Mouse (Mus musculus): ENCODE data around the gene Trim32. TPM values are rescaled to one million over a fixed set of nuclear protein-coding genes. Genes with fewer than 3 reads are reported as not detected.

The Trim32 gene
- 69.5 and 75.7 TPM in 2 replicates for polyA plus RNA-seq (2014; fragmentation: Nextera tagmentation; extraction: Ambion mirVana)

DNA sequence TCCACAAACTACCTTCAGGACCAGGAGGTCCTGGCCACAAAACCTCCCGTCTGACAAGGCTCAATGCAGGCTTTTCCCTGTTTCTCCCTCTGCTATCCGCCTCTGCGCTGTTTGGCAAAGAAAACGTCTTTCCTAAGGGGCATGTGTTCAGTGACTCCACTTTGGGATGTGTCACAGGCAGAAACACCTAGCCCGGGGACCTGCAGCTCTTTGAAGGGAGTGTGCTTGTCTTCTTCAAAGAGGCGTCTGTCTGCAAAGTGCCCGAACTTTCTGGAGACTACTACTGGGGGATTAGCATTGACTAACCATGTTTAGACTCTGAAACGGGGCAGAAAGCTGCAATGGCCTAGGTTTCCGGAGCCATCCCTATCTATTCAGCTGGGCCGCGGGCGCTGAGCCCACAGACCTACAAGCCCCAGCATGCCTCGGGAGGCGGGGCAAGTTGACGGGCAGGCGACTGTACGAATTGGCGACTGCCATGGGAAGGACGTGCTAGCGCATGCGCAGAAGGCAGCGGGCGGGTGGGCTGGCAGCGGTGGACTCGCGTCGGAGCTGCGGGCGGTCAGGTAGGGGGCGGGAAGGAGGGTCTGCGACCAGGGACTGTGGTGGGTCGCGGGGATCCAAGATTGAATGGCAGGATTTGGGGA, at the start of gene Trim32:
Trim32 (plus strand) TSS at position 483 of the 647 bp plus-strand sequence.
- Histone ChIP-seq H3K27ac (ENCODE audit: low read depth, low read length) (no peak within 1 kb of the TSS), H3K9me3 (ENCODE audit: control insufficient read depth, low read length) (no peaks in the 10 kb centered on the region), H3K4me3 (ENCODE audit: low read depth, low read length) (peak within 1 kb of the TSS; percentile 71), H3K4me1 (replicated peaks; ENCODE audit: control insufficient read depth, insufficient read depth, low read length) (peaks cover 6% of the 10 kb centered on the region; the same call in 1 of the 2 replicates), H3K9ac (ENCODE audit: low read length) (peak within 1 kb of the TSS; percentile 81), H3K36me3 (ENCODE audit: control insufficient read depth, insufficient read depth, low read length) (no peaks in the 10 kb centered on the region), H3K4me2 (ENCODE audit: low read depth, low read length, severe bottlenecking) (peak within 1 kb of the TSS; percentile 56), H3K27me3 (ENCODE audit: control insufficient read depth, insufficient read depth, low read length) (no peaks in the 10 kb centered on the region)
- DNase-seq (ENCODE audit: low spot score) (peak; percentile 99), ATAC-seq (replicated peaks; ENCODE audit: low FRiP score) (peak; percentile 98)
- 3% methylated on average over 33 of the region's 33 CpGs for WGBS

DNA sequence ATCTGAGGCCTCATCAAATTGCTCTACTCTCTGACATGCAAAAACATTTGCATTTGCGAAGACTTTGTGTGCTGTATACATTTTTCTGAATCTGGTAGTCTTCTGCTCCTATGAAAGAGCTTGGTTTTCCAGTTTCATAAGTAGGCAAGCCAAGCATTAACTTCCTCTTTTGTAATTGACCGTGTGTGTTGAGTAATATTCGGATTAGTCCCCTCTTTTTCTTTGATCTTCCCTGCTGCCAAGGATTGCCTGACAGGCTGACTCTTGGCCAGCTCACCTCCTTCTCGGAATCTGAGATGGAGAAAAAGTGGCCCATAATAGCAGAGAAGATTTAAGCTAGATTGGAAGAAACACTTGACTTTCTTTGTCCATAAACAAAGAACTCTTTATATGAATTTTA, 39.3 kb upstream of the Trim32 start:
- Histone ChIP-seq H3K27ac (ENCODE audit: low read depth, low read length) (no peak overlapping the region), H3K4me1 (replicated peaks; ENCODE audit: control insufficient read depth, insufficient read depth, low read length) (no peaks in the 10 kb centered on the region), H3K9me3 (ENCODE audit: control insufficient read depth, low read length) (no peaks in the 10 kb centered on the region), H3K9ac (ENCODE audit: low read length) (no peak overlapping the region), H3K4me2 (ENCODE audit: low read depth, low read length, severe bottlenecking) (no peak overlapping the region), H3K4me3 (ENCODE audit: low read depth, low read length) (no peak overlapping the region), H3K27me3 (ENCODE audit: control insufficient read depth, insufficient read depth, low read length) (no peaks in the 10 kb centered on the region), H3K36me3 (ENCODE audit: control insufficient read depth, insufficient read depth, low read length) (no peaks in the 10 kb centered on the region)
- DNase-seq (ENCODE audit: low spot score) (no peak), ATAC-seq (replicated peaks; ENCODE audit: low FRiP score) (no peak)
- WGBS, result 72% methylated on average over 4 of the region's 4 CpGs

- H3K9ac ChIP-seq (ENCODE audit: low read length), result no peak overlapping the region
- ATAC-seq (replicated peaks; ENCODE audit: low FRiP score), result no peak
- 70% methylated on average over 1 of the region's 1 CpGs for WGBS
- DNase-seq (ENCODE audit: low spot score), result no peak
- H3K4me3 ChIP-seq (ENCODE audit: low read depth, low read length), result no peak overlapping the region
- H3K4me1 ChIP-seq (replicated peaks; ENCODE audit: control insufficient read depth, insufficient read depth, low read length), result no peaks in the 10 kb centered on the region
- H3K27me3 ChIP-seq (ENCODE audit: control insufficient read depth, insufficient read depth, low read length), result no peaks in the 10 kb centered on the region
- H3K4me2 ChIP-seq (ENCODE audit: low read depth, low read length, severe bottlenecking), result no peak overlapping the region
- H3K9me3 ChIP-seq (ENCODE audit: control insufficient read depth, low read length), result no peaks in the 10 kb centered on the region
- no peak overlapping the region for H3K27ac ChIP-seq (ENCODE audit: low read depth, low read length)
- no peaks in the 10 kb centered on the region for H3K36me3 ChIP-seq (ENCODE audit: control insufficient read depth, insufficient read depth, low read length)
Measured at GRCm38 (mm10) chr4:65580254-65580653, 24.5 kb upstream of the Trim32 start.

DNA sequence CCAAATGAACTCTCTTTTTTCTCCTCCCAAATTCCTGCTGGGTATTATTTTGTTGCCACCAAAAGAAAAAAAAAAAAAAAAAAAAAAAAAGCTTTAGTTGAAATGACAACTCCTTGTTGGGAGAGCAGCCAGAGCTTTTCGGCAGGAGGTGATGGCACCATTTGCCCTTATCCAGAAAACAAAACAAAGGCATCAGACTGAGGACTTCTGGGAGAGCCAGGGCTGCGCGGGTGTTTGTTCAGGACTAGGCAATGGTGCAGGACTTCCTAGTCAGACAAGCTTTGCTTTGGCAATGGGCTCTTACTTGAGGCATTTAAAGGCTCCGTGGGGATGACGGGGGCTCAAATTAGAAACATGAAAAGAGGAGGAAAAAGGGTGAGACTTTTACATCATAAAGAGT, 17.8 kb upstream of the Trim32 start:
- WGBS, result 50% methylated on average over 5 of the region's 5 CpGs
- H3K27ac ChIP-seq (ENCODE audit: low read depth, low read length), result no peak overlapping the region

DNA sequence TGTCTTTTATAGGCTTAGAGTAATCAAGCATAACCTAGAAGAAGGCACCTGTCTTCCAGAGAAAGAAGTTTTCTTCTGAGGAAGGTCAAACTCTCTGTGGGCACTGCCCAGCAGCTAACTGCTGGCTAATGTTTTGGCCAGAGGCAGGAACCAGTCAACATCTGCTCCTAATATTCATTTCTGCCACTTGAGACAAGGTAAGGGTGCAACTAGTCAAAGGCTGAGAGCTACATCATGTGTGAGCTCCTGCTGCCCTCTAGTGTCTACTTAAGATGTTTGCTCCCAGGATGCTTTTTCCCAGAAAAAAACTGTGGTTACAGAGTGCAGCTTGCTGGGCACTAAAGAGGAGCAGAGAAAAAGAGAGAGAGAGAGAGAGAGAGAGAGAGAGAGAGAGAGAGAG, 15.0 kb upstream of the Trim32 start:
- Histone ChIP-seq H3K27me3 (ENCODE audit: control insufficient read depth, insufficient read depth, low read length) (no peaks in the 10 kb centered on the region), H3K4me3 (ENCODE audit: low read depth, low read length) (no peak overlapping the region), H3K36me3 (ENCODE audit: control insufficient read depth, insufficient read depth, low read length) (no peaks in the 10 kb centered on the region), H3K27ac (ENCODE audit: low read depth, low read length) (no peak overlapping the region), H3K9me3 (ENCODE audit: control insufficient read depth, low read length) (no peaks in the 10 kb centered on the region), H3K4me2 (ENCODE audit: low read depth, low read length, severe bottlenecking) (no peak overlapping the region), H3K4me1 (replicated peaks; ENCODE audit: control insufficient read depth, insufficient read depth, low read length) (no peaks in the 10 kb centered on the region), H3K9ac (ENCODE audit: low read length) (no peak overlapping the region)
- ATAC-seq (replicated peaks; ENCODE audit: low FRiP score) (peak; percentile 69), DNase-seq (ENCODE audit: low spot score) (no peak)

More for the DNA sequence above, 17.8 kb upstream of the Trim32 start:
- Histone ChIP-seq H3K36me3 (ENCODE audit: control insufficient read depth, insufficient read depth, low read length) (no peaks in the 10 kb centered on the region), H3K4me3 (ENCODE audit: low read depth, low read length) (no peak overlapping the region), H3K4me2 (ENCODE audit: low read depth, low read length, severe bottlenecking) (no peak overlapping the region), H3K4me1 (replicated peaks; ENCODE audit: control insufficient read depth, insufficient read depth, low read length) (no peaks in the 10 kb centered on the region), H3K9me3 (ENCODE audit: control insufficient read depth, low read length) (no peaks in the 10 kb centered on the region), H3K27me3 (ENCODE audit: control insufficient read depth, insufficient read depth, low read length) (no peaks in the 10 kb centered on the region), H3K9ac (ENCODE audit: low read length) (no peak overlapping the region)
- DNase-seq (ENCODE audit: low spot score), result no peak
- no peak for ATAC-seq (replicated peaks; ENCODE audit: low FRiP score)

DNA sequence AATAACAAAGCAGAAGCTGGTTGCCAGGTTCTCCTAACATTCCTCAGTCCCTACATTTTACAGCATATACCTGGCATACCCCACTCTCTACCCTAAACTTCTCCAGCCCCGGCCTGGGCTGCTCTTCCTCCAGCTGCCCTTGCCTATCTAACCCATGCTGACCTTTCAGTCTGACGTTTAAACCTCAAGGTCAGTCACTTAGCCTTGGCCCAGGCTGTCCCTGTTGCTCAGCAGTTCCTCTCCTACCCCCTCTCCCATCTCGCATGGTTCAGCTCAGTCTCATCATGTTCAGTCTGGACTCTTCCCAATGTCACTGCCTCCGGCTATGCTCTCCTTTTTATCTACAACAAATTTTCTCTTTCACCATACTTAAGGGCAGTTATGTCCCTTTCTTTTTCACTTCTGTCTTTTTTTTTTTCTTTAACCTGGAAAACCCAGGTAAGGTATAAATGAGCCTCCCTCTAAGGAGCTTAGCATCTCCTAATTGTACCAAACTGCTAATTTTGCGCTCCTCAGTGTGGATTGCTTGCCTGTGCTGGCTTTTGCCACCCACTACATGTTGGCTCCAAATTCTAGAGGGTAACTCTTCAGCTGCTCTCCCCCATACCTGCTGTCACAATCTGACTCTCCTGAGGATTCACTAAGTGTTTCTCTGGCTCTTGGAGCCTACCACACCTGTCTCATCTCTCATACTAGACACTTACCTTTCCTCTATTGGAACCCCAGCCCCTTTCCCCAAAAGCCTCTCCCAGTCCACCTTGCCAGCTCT, 10.0 kb upstream of the Trim32 start:
- 77% methylated on average over 5 of the region's 5 CpGs for WGBS
- Histone ChIP-seq H3K36me3 (ENCODE audit: control insufficient read depth, insufficient read depth, low read length) (no peaks in the 10 kb centered on the region), H3K4me3 (ENCODE audit: low read depth, low read length) (no peak overlapping the region), H3K4me2 (ENCODE audit: low read depth, low read length, severe bottlenecking) (no peak overlapping the region), H3K4me1 (replicated peaks; ENCODE audit: control insufficient read depth, insufficient read depth, low read length) (no peaks in the 10 kb centered on the region), H3K27ac (ENCODE audit: low read depth, low read length) (no peak overlapping the region), H3K9ac (ENCODE audit: low read length) (no peak overlapping the region), H3K27me3 (ENCODE audit: control insufficient read depth, insufficient read depth, low read length) (no peaks in the 10 kb centered on the region), H3K9me3 (ENCODE audit: control insufficient read depth, low read length) (no peaks in the 10 kb centered on the region)
- DNase-seq (ENCODE audit: low spot score), result no peak
- no peak for ATAC-seq (replicated peaks; ENCODE audit: low FRiP score)

DNA sequence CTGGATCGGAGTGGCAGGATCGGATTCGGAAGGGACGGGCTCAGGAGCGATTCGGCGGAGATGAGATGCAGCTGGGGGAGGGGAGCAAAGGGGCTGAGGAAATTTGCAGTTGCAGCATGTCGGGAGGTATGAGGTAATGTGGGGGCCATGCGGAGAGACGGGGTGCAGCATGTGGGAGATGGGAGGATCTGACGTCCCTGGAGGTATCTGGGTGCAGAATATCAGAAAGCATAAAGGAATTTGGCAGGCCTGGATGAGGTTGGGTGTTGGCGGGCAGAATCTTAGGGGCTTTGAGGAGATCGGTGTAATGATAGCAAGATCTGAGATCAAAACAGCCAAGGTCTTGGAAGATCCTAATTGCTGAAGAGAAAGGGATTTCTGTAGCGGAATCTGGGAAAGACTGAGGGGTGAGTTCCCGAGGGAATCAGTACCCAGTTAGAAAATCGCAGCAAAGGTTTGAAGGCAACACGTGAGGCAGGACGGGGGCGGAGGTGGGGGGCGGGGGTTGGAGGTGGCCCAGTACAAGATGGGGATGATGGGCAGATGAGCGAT, 441 bp downstream of the Trim32 start:
- peak overlapping the region; percentile 56 for H3K4me2 ChIP-seq (ENCODE audit: low read depth, low read length, severe bottlenecking)
- H3K4me1 ChIP-seq (replicated peaks; ENCODE audit: control insufficient read depth, insufficient read depth, low read length), result peaks cover 6% of the 10 kb centered on the region; the same call in 1 of the 2 replicates
- H3K27me3 ChIP-seq (ENCODE audit: control insufficient read depth, insufficient read depth, low read length), result no peaks in the 10 kb centered on the region
- ATAC-seq (replicated peaks; ENCODE audit: low FRiP score) (peak; percentile 89), DNase-seq (ENCODE audit: low spot score) (peak; percentile 68)
- WGBS, result 0% methylated on average over 21 of the region's 21 CpGs
- H3K4me3 ChIP-seq (ENCODE audit: low read depth, low read length), result peak overlapping the region; percentile 71
- no peaks in the 10 kb centered on the region for H3K36me3 ChIP-seq (ENCODE audit: control insufficient read depth, insufficient read depth, low read length)
- H3K9ac ChIP-seq (ENCODE audit: low read length), result peak overlapping the region; percentile 81
- no peak overlapping the region for H3K27ac ChIP-seq (ENCODE audit: low read depth, low read length)
- H3K9me3 ChIP-seq (ENCODE audit: control insufficient read depth, low read length), result no peaks in the 10 kb centered on the region

GRCm38 (mm10) chr4:65607184-65607631, 2.4 kb downstream of the Trim32 start:
- Histone ChIP-seq H3K4me1 (replicated peaks; ENCODE audit: control insufficient read depth, insufficient read depth, low read length) (peaks cover 6% of the 10 kb centered on the region; the same call in 1 of the 2 replicates), H3K9me3 (ENCODE audit: control insufficient read depth, low read length) (no peaks in the 10 kb centered on the region), H3K4me2 (ENCODE audit: low read depth, low read length, severe bottlenecking) (no peak overlapping the region), H3K9ac (ENCODE audit: low read length) (no peak overlapping the region), H3K27me3 (ENCODE audit: control insufficient read depth, insufficient read depth, low read length) (no peaks in the 10 kb centered on the region), H3K4me3 (ENCODE audit: low read depth, low read length) (no peak overlapping the region), H3K27ac (ENCODE audit: low read depth, low read length) (no peak overlapping the region), H3K36me3 (ENCODE audit: control insufficient read depth, insufficient read depth, low read length) (no peaks in the 10 kb centered on the region)
- ATAC-seq (replicated peaks; ENCODE audit: low FRiP score), result no peak
- no peak for DNase-seq (ENCODE audit: low spot score)
- WGBS, result 89% methylated on average over 10 of the region's 10 CpGs

Measured in forebrain, embryonic 11.5 days (tissue).